Mouse (Mus musculus): ENCODE results near the gene Zfp804a. TPM values are rescaled to one million over a fixed set of nuclear protein-coding genes. Genes with fewer than 3 reads are reported as not detected.

Gene Zfp804a
- polyA plus RNA-seq (2014; fragmentation: Illumina TruSeq; extraction: RNeasy Lipid Tissue Mini Kit (QIAGEN cat#74804); ENCODE audit: low read depth, low replicate concordance) = not detected

DNA sequence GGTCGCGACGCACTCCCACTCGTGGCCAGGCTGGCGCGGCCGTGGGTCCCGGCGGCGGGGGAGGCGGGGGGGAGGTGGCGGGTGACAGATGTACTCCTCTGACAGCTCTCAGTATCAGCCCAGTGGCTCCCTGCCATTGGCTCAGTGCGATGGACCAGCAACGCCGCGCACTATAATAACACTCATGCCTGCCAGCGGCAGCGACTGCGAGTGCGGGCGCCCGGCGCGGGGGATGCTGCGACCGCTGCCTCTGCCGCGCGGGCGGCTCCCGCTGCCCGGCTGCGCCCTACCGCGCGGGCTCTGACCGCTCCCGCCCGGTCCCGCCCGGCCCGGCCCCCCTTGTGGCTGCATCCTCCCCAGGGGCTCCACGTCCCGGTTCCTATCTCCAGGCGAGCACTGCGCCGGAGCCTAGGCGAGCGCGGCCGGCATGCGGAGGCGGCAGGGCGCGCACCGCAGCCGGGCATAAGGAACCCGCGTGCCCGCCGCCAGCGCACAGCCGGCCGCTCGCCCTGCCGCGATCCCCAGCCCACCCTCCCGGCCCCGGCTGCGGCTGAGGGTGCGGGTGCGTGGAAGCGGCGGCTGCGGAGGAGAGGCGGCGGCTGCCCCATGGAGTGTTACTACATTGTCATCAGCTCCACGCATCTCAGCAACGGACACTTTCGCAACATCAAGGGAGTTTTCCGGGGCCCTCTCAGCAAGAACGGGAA, at the start of gene Zfp804a:
Gene Zfp804a (plus strand): TSS at position 38 of the 707 bp plus-strand sequence.

